Mouse (Mus musculus) large intestine, adult 2 months (tissue): ENCODE data around the gene Gstm1. TPM values are rescaled to one million over a fixed set of nuclear protein-coding genes. Genes with fewer than 3 reads are reported as not detected.
"Not testable (repeated sequence)": the region's sequence is repeated elsewhere in the genome, so short reads cannot be mapped to it uniquely, and the experiment has no call there.

Experiments
- DNase-seq: peaks from one replicate; pipeline ENCODE4 v3.0.0-alpha.2; 2012; ENCODE audit warnings: low read depth, low spot score
- WGBS: fragments of 180-500 bp; shearing (Covaris S2); methylation state at CpG from one replicate; pipeline ENCODE4 v1.1.7; 2018; 5-methylcytosine and 5-hydroxymethylcytosine counted together
- polyA plus RNA-seq: library from polyadenylated mRNA; depleted of rRNA; stranded (reverse); fragments of >200 nt; gene quantifications from 2 replicates; pipeline ENCODE4 v1.2.3, GENCODE M21; 2012; rRNA removed

The Gstm1 gene
- polyA plus RNA-seq: 109 and 157 TPM in 2 replicates

DNA sequence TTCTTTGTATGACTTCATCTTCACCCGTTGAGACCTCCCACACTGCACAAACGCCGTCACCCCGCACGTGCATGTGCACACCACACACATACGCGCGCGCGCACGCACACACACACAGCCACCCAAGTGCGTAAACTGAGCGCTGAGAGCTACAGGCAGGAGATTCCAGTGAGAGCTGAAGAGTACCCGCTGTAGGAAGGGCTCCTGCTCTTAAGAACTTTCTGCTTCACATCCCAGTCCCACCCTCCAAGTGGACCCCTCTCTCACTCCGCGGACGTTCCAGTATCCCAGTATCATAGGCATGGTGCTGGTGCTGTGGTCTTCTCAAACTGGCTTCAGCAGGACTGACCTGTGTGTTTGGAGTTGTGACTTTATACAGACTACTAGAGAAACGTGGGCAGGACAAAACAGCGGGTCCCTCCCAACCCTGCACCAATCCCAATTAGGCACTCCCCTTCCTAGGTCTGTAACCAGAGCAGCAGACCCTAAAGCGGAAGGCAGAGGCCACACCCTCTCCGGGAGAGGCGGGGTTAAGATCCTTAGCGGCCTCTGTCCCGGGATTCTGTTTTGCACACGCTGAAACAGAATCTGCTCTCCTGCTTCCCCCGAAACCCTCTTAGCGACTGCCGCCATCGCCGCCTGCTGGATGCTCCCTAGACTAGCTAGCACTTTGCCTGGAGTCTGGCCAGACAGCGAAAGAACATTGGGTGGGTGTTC is at the start of gene Gstm1:
Gene Gstm1 (minus strand): TSS at position 501 of the 717 bp plus-strand sequence.
- peak; percentile 95 for DNase-seq
- under 1% methylated on average over 31 of the region's 31 CpGs for WGBS

DNA sequence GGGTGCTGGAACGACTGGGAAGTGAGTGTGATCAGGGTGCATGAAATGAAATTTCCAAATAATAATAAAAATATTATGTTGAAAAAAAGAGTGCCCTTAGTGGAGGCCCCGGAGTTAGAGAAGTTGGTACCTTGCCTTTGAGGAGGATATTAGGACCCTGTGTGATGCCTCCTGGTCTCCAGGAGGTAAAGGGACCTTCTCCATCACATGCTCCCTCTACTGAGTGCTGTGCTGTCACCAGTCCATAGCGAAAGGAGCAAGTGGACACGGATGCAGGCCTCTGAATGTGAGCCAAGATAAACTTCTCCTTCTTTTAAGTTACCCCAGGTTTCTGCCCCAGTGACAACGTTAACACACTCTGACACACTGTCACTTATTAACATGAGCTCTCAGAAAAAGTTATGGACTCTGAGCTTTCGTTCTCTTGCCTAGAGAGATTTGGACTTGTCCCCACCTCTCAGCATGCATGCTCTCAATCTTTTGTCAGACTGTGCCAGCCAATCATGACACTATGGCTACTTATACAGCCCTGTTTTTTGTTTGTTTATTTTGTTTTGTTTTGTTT is 49.7 kb upstream of the Gstm1 start:
- DNase-seq: no peak

DNA sequence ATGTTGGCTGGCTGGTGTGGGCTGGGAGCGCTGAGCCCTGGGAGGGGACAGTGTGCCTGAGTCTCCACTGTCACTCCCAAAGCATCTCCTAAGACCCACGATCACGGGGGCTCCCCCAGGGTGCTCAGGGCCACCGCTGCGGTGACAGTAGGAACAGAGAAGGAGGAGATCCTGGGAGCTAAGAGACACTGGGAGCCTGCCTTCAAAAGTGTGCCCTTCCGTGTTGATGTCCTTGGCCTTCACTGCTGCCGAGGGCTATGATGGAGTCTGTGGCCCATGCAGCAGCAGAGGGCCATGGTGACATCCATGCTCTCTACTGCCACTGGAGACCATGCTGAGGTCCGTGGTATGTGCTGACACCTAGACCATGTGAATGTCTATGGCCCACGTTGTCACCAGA is 47.8 kb upstream of the Gstm1 start:
- 77% methylated on average over 9 of the region's 9 CpGs for WGBS
- DNase-seq: no peak

More for the DNA sequence above, 49.7 kb upstream of the Gstm1 start:
- 30% methylated on average over 6 of the region's 6 CpGs for WGBS

DNA sequence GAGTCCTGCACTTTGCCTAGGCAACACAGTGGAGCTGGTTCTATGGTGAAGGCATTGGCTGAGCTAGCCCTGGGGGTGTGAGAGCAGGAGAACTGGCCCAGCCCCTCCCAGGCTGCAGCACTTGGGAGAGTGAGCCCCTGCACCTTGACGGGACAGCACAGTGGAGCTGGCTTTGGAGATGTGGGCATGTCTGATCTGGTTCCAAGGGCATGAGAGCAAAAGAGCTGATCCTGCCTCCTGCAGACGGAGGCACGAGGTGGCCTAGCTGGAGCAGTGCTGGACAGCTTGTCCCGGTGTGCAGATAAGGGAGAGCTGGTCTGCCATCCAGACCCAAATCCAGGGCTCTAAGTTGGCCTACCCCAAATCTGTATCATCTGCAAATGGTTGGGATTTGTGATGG is 46.9 kb upstream of the Gstm1 start:
- no peak for DNase-seq

DNA sequence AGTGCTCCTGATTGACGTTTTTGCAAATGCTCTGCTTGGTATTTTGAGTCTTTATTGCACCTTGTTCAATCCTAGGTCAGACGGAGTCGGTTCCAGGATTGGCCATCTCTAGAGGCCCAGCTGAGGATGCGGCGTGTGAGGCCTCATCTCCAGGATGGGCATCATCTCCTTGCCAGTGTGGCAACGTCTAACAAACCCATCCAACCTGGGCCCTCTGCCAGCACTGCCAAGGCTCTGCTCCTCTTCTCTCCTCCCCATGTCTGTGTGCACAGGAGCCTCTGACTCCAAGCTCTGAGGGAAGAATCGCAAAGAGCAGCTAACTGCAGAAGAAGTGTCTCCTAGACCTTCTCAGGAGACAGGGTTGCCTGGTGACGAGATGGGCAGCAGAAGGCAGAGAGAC is 44.9 kb upstream of the Gstm1 start:
- DNase-seq: no peak
- 71% methylated on average over 8 of the region's 8 CpGs for WGBS

More for the DNA sequence above, 46.9 kb upstream of the Gstm1 start:
- WGBS: 84% methylated on average over 4 of the region's 4 CpGs

GRCm38 (mm10) chr3:108061420-108061819 is 43.6 kb upstream of the Gstm1 start:
- peak; percentile 75 for DNase-seq
- WGBS: 6% methylated on average over 7 of the region's 7 CpGs

GRCm38 (mm10) chr3:108050493-108050892 is 32.7 kb upstream of the Gstm1 start:
- 93% methylated on average over 5 of the region's 5 CpGs for WGBS
- DNase-seq: no peak

DNA sequence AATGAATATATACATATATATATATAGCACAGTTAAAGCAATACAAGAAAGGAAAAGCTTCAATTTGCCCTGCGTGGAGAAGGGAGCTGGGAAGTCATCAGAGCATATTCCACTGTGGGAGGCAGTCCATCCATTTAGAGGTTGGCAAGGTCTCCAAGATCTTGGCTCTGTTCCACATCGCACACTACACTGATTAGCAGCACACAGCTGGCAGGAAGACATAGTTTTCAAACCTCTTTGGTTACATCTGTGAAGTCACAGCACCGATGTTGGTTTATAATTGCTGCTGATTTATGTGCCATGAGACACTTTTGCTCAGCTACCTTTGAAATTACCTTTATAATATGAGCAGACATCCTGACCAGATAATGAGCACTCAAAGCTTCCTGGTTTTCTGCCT is 30.5 kb upstream of the Gstm1 start:
- 34% methylated on average over 3 of the region's 3 CpGs for WGBS
- no peak for DNase-seq

DNA sequence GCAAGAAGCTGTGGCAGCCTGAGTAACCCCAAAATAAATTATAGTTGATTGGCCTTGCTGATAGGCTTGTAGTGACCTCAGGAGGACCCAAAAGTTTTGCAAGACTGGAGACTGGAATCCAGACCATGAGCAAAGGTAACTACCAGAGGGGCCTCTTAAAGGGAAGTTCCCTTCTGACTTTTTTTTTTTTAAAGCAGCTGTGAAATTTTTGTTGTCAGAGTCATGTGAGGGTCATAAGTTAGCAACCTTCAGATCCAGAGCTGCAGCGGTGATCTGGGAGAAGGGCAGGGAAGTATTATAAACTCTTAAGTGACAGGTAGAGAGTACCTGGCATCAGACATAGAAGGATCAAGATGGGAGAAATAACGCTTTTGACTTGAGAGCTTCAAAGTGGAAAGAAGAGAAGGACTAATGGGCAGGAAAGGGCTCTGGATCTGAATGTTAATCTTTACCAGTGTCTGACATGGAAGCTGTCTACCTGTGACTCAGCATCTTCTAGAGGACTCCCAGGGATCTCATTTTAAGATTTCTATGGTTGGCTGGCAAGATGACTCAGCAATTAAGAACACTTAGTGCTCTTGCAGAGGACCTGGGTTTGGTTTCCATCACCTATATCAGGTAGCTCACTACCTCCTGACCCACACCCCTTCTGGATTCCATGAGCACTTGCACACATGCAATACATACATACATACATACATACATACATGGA is 29.3 kb upstream of the Gstm1 start:
- WGBS: 77% methylated on average over 2 of the region's 2 CpGs
- no peak for DNase-seq

- 5% methylated on average over 29 of the region's 29 CpGs for WGBS
- peak; percentile 87 for DNase-seq
Observed at GRCm38 (mm10) chr3:108044394-108045140, 26.8 kb upstream of the Gstm1 start, which contains the start of gene Gstm4. Gene Gstm4, minus strand, starts transcription at chr3:108044894.

DNA sequence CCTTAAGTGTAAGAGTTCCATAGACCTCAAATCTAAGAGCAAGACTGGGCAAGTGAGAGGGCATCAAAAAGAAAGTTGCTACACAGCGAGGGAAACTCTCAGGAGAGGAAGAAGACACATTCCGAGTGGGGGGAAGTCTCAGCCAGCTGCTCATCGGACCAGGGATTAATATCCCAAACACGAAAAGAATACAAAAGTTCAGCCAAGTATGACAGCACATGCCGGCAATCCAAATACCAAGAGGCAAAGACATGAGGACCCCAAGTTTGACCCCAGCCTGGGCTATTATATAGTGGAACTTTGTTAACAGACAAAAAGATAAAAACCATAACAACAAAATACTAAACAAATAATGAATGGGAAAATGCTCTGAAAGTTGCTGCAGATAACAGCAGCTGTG is 15.4 kb upstream of the Gstm1 start:
- 70% methylated on average over 5 of the region's 5 CpGs for WGBS
- no peak for DNase-seq

GRCm38 (mm10) chr3:108032113-108032512 is 14.3 kb upstream of the Gstm1 start:
- no peak for DNase-seq

GRCm38 (mm10) chr3:108028641-108029365 is 11.0 kb upstream of the Gstm1 start:
- no peak for DNase-seq
- 96% methylated on average over 4 of the region's 4 CpGs for WGBS

GRCm38 (mm10) chr3:108026597-108026996 is 8.8 kb upstream of the Gstm1 start:
- WGBS: 24% methylated on average over 1 of the region's 1 CpGs

GRCm38 (mm10) chr3:108026049-108026448 is 8.3 kb upstream of the Gstm1 start:
- WGBS: 43% methylated on average over 5 of the region's 5 CpGs
- peak; percentile 79 for DNase-seq

More at GRCm38 (mm10) chr3:108026597-108026996, 8.8 kb upstream of the Gstm1 start:
- no peak for DNase-seq

DNA sequence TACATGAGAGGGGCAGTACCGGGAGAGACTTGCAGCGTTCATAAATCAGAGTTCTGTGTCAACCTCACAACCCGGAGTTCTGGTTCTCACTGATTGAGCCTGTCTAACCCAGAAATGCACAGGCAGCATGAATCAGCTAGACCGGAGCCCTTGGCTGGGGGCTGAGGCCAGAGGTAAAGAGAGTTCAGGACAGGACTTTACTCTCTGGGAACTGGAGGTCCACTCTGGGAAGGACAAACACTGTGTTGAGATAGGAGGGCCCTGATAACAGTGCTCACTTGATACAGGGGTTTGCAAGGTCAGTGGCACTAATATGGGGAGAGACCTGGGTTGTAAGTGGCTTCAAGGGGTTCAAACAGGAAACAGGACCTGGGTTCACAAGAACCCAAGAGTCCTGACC is 7.5 kb upstream of the Gstm1 start:
- DNase-seq: no peak
- 28% methylated on average over 4 of the region's 4 CpGs for WGBS

DNA sequence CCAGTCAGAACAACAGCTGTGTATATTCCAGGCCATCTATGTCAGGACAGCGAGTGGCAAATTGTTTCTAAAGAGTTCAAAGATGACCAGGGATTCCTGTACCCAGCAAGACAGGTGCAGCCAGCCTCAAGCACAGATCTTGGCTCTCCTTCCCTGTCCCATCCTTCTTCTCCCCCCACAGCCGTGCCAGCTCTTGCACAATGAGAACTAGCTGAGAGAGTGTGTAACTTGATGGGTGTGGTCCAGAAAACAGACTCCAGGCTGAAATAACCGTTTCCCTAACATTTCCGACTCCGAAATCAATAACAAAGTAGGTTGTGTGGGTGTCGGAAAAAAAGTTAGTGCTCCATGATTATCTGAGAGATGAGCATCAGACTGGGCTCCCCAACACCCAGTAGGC is 4.9 kb upstream of the Gstm1 start:
- no peak for DNase-seq
- WGBS: 20% methylated on average over 6 of the region's 6 CpGs

GRCm38 (mm10) chr3:108020351-108021022 is 2.7 kb upstream of the Gstm1 start:
- not testable (repeated sequence) for DNase-seq
- WGBS: 83% methylated on average over 11 of the region's 11 CpGs

- WGBS: 89% methylated on average over 3 of the region's 3 CpGs
- DNase-seq: not testable (repeated sequence)
Observed at GRCm38 (mm10) chr3:108019226-108019625, 1.5 kb upstream of the Gstm1 start.
